Mouse (Mus musculus): Measurements from ENCODE around the gene Coq2. TPM values are rescaled to one million over a fixed set of nuclear protein-coding genes. Genes with fewer than 3 reads are reported as not detected.

The Coq2 gene
- total RNA-seq (2021), result 10 to 100 TPM; 47.0 to 47.7 TPM

GRCm38 (mm10) chr5:100674711-100675376 is at the start of gene Coq2:
Gene Coq2 (minus strand): TSS chr5:100675140.
- intact Hi-C loops (cut with DNase I), result no loop called here
- DNase-seq, result peak; percentile 86

- intact Hi-C loops (cut with DNase I), result no loop called here
- DNase-seq, result peak; percentile 29
Observed at GRCm38 (mm10) chr5:100719235-100720088, 44.5 kb upstream of the Coq2 start, which contains the start of gene Hpse. Gene Hpse (minus strand): TSS chr5:100719716.

GRCm38 (mm10) chr5:100716762-100717161 is 41.8 kb upstream of the Coq2 start:
- no peak for DNase-seq
- intact Hi-C loops (cut with DNase I), result no loop called here

DNA sequence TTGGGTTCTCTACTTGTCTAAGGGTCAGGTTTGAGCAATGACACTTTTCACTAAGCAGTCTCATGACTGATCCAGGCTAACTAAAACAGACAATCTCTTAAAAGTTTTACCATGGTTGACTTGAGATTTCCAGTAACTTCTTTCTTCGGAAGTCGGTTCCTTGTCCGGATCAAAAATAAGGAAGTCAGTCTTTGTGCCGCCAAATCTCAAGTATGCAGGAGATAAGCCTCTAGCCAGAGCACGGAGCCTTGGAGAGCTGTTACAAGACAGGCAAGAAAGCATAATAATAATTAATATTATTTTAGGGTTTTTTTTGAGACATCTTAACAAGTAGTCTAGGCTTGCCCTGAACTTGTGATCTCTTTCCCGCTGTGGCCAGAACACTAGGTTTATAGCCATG is 36.3 kb upstream of the Coq2 start:
- intact Hi-C loops (cut with DNase I), result no loop called here

DNA sequence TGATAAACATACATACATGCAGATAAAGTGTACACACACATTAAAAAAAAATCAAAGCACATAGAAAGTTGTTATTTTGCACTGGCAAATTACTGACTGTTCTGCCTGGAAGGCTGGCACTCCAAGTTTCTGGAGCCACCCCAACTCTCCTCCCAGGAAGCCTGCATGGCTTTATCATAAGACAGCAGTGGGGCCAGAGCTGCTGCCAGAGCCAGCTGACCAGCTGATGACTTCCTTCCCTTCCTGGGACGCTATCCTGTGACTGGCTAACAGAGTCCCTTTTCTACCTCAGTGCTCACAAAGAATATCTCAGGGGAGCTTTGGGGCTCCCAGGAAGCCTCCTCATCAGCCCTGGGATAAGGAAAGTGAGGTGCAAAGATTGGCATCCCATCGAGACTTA is 35.1 kb upstream of the Coq2 start:
- peak; percentile 48 for DNase-seq
- intact Hi-C loops (cut with DNase I), result no loop called here

More for the DNA sequence above, 36.3 kb upstream of the Coq2 start:
- no peak for DNase-seq

- no peak for DNase-seq
- intact Hi-C loops (cut with DNase I), result no loop called here
Observed at GRCm38 (mm10) chr5:100709035-100709434, 34.1 kb upstream of the Coq2 start.

- intact Hi-C loops (cut with DNase I), result no loop called here
- DNase-seq, result peak; percentile 4
Observed at GRCm38 (mm10) chr5:100706675-100707074, 31.7 kb upstream of the Coq2 start.

DNA sequence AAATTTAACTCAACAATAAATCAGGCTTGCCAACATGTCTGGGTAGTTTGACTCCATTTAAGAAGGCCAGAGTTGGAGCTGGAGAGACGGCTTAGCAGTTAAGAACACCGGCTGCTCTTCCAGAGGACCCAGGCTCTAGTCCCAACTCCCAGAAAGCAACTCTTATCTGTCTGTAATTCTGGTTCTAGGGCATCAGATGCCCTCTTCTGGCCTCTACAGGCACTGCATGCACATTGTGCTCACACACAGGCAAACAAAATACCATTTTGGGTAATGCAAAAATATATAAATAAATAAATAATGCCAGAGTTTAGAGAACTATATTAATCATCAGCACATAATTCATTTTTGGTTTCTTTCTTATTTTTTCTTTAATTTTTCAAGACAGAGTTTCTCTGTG is 29.3 kb upstream of the Coq2 start:
- DNase-seq, result no peak
- intact Hi-C loops (cut with DNase I), result no loop called here

DNA sequence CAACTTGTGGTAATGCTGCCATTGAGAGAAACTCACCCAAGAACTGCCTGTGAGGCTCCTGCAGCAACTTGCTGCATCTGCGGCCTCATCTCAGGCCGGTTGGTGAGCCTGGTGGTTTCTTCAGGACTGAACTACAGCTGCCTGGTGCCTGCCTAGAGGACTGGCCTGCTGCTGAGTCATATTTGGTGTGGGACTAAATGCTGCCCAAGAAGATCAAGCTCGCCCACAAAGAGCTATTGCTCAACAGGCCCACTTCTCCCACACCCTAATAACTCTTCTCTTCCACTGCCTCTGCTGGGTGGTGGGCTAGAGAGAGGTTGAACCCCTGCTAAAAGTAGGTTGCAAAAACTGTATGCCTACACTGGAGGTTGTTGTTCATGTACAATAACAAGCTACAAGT is 27.4 kb upstream of the Coq2 start:
- intact Hi-C loops (cut with DNase I), result no loop called here
- no peak for DNase-seq

- no peak for DNase-seq
- intact Hi-C loops (cut with DNase I), result no loop called here
Observed at GRCm38 (mm10) chr5:100700861-100701620, 26.1 kb upstream of the Coq2 start.

DNA sequence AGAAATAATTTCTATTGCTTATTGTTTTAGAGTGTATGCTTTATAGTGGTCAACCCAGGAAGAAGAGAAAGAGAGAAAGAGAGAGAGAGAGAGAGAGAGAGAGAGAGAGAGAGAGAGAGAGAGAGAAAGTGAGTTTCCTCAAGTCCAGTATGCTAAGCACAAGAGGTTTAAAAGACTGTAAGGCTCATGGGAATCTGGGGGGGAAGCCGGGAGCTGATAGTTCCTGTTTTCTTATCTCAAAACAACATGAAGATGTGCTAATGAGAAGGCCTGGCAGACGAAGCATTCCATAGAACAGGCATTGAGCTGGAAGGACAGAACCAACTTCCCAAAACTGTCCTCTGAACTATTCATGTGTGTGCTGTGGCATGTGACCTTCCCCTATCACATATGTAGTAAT is 22.9 kb upstream of the Coq2 start:
- DNase-seq, result no peak
- intact Hi-C loops (cut with DNase I), result no loop called here

DNA sequence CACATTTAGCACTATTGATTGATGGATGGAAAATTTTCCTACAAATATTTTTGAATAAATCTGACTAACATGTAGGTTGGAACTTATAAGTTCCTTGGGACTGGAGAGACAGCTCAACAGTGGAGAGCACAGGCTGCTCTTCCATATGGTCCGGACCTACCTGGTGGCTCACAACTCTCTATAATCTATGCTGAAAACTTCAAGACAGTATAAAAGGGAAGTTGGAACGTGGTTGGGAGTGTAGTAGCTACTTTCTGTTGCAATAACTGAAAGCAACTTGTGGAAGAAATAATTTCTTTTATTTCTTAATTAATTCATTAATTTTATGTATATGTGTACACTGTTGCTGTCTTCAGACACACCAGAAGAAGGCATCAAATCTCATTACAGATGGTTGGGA is 22.5 kb upstream of the Coq2 start:
- DNase-seq, result no peak
- intact Hi-C loops (cut with DNase I), result no loop called here

GRCm38 (mm10) chr5:100685631-100686030 is 10.7 kb upstream of the Coq2 start:
- DNase-seq, result no peak
- intact Hi-C loops (cut with DNase I), result no loop called here

- intact Hi-C loops (cut with DNase I), result no loop called here
- DNase-seq, result no peak
Observed at GRCm38 (mm10) chr5:100680542-100680933, 5.6 kb upstream of the Coq2 start.

DNA sequence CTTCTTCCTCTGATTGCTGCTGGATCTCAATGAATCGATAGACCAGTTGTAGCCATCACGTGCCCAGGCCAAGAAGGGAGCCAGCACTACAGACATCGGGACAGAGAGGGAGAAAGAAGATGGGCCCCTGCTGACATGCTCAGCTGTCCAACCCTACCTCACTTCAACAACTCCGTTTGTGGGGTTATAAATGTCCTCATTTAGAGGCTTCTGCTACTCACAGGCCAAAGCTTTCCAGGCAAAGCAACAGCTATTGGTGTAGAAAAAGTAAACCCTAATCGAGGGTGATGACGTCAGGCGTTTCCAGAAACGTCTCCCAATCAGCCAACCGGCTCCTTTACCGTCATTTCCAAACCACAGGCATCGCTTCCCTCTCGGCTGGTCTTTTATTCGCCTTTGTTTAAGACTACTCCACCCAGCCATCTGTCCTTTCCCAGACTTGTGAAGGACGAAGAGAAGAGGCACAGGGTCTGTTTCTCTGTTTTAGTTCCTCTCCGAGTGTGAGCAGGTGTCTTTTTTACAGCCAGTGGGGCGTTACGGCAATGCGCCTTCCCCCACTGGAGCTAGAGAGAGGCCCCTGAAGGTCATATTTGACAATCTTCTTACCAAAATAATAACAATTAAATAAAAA is 5.1 kb upstream of the Coq2 start:
- DNase-seq, result no peak
- intact Hi-C loops (cut with DNase I), result no loop called here

- intact Hi-C loops (cut with DNase I), result no loop called here
Observed at GRCm38 (mm10) chr5:100673745-100674486, 1.0 kb downstream of the Coq2 start.

GRCm38 (mm10) chr5:100672403-100672802 is 2.5 kb downstream of the Coq2 start:
- intact Hi-C loops (cut with DNase I), result no loop called here
- DNase-seq, result no peak

More at GRCm38 (mm10) chr5:100673745-100674486, 1.0 kb downstream of the Coq2 start:
- DNase-seq, result peak; percentile 91

- intact Hi-C loops (cut with DNase I), result no loop called here
- DNase-seq, result no peak
Observed at GRCm38 (mm10) chr5:100671897-100672296, 3.0 kb downstream of the Coq2 start.

- intact Hi-C loops (cut with DNase I), result no loop called here
- peak; percentile 43 for DNase-seq
Observed at GRCm38 (mm10) chr5:100671398-100671797, 3.5 kb downstream of the Coq2 start.

DNA sequence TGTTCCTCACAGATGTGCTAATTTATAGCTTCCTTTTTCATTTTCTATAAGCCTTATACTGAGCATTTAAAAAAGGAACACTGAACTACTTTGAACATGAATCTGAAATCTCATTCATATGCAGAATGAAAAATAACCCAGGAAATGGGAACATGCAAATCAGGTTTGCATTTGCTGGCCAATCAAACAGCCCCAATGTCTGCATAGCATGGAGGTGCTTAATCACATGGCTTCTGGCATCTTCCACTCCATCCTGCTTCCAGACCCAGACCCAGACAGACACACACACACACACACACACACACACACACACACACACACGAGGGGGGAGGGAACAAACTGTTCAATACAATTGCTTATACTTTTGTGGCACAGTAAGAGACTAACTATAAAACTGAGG is 8.0 kb downstream of the Coq2 start:
- no peak for DNase-seq
- intact Hi-C loops (cut with DNase I), result no loop called here

Measured in left cerebral cortex, postnatal 4 days (tissue).